Mouse (Mus musculus) c-Kit-positive CD71-positive TER-119-positive erythroid progenitor cells, embryonic 14.5 days (primary cell): ENCODE results near the gene Gm4836.
"Not testable (repeated sequence)": the region's sequence is repeated elsewhere in the genome, so short reads cannot be mapped to it uniquely, and the experiment has no call there.

Experiments
- DNase-seq: peaks from one replicate; pipeline ENCODE4 v3.0.0-alpha.2; 2013; ENCODE audit warnings: low spot score

The Gm4836 gene

GRCm38 (mm10) chrX:28293532-28293931, at the start of gene Gm4836:
Gene Gm4836 (minus strand): TSS chrX:28293632.
- DNase-seq, result not testable (repeated sequence)
